Mouse (Mus musculus) B cell, adult 2 months (primary cell): ENCODE data around the gene Zfp418.
A peak's percentile ranks its signal among the peaks of the same experiment; 100 is the strongest.
"Not testable (repeated sequence)": the region's sequence is repeated elsewhere in the genome, so short reads cannot be mapped to it uniquely, and the experiment has no call there.

Experiments
- DNase-seq, 2 experiments: peaks; one replicate each; pipeline ENCODE4 v3.0.0; 2022

The Zfp418 gene

DNA sequence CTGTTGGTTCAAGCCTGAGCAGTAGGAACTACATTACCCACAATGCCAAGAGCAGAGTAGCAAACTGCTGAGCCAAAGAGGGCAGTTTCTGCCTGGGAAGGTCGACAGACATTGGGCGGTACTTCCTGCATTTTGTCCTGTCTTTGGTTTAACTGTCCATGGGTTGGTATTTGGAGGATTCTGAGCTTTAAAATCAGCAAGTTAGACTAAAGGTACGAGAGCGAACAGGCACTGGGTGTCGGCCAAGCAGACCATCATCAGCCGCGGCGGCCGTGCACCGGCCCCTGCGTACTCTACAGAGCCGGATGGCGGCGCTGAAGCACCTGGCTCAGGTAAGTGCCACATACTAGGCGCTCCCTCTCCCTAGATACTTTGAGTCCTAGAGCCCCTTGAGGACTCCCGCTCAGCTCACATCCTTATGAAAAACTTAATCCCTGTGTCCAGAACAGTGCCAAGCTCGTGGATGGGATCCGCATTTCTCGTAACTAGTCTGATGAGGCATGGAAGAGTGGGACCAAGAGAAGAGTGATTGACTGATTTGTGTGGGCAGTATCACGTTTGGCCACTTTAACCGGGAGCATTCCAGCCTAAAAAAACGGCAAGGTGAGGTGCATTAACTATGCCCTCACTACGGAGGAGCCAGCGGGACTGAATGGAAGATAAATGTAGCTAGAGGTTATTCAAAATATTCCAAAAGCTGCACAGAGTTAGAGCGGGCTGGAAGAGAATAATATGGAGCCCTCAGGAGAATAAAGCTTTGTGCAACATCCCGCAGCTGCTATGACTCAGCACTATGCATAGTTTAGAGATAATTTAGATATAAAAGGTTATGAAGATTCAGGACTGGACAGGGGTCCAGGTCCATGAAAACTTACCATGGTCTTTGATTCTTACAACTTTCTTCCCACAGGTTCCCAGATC is at the start of gene Zfp418:
Gene Zfp418, plus strand, starts transcription at position 104 of the 921 bp plus-strand sequence.
- peak; percentile 30 for DNase-seq

GRCm38 (mm10) chr7:7121602-7121980 is 49.5 kb upstream of the Zfp418 start:
- DNase-seq: no peak

DNA sequence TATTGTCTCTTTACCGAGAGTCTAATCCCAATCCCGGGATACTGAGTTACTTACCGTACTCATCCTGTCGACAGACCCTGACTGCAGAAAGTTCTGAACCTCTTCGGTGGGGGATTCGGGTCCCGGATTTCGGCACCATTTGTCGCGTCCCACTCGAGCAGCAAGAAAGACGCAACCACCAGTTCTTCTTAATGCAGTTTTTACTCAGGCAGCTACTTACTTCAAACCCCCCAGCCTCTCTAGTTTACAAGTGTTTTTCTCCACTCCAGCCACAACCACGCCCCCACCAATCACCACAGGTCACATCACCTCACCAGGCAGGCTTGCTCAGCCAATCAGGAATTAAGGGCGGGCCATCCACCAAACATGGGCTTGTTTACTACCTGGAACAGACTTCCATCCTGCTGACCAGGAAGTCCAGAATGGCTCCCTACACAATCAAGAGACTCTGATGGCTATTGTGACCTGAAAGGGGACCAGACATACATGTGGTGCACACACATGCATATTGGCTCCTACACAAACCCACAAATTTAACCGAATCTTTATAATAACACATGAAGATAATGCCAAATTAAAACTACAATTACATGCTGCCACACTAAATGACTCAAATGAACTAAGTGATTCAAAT is 40.5 kb upstream of the Zfp418 start:
- not testable (repeated sequence) for DNase-seq

GRCm38 (mm10) chr7:7132751-7133150 is 38.4 kb upstream of the Zfp418 start:
- DNase-seq: no peak

DNA sequence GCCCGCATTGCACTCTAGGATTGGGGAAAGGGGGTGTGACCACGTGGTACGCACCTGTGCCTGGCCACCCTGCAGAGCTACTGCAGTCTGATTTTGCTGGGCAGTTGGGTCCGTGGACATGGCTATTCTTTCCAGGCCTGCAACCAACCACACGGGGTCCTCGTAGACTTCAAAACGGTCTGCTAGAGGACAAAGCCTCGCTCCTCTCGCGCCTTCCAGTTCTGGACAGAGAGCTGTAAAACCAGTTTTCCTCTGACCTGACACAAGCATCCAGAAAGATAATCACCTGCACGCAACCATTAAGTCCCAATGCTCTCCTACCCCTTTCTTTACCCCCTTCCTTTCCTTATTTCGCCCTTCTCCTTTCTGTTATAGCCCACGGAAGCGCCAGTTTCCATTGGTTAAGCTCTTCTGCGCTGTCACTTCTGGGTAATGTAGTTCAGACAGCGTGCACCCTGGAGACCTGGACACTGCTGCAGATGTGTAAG is 34.7 kb upstream of the Zfp418 start, which contains the start of gene Zfp773:
Gene Zfp773, minus strand, starts transcription at position 377 of the 488 bp plus-strand sequence.
- DNase-seq: peak; percentile 32 to 37

GRCm38 (mm10) chr7:7144215-7144614 is 26.9 kb upstream of the Zfp418 start:
- DNase-seq: no peak

- no peak for DNase-seq
Observed at GRCm38 (mm10) chr7:7145991-7146608, 25.0 kb upstream of the Zfp418 start.

GRCm38 (mm10) chr7:7185897-7186296 is 14.8 kb downstream of the Zfp418 start:
- no peak for DNase-seq

DNA sequence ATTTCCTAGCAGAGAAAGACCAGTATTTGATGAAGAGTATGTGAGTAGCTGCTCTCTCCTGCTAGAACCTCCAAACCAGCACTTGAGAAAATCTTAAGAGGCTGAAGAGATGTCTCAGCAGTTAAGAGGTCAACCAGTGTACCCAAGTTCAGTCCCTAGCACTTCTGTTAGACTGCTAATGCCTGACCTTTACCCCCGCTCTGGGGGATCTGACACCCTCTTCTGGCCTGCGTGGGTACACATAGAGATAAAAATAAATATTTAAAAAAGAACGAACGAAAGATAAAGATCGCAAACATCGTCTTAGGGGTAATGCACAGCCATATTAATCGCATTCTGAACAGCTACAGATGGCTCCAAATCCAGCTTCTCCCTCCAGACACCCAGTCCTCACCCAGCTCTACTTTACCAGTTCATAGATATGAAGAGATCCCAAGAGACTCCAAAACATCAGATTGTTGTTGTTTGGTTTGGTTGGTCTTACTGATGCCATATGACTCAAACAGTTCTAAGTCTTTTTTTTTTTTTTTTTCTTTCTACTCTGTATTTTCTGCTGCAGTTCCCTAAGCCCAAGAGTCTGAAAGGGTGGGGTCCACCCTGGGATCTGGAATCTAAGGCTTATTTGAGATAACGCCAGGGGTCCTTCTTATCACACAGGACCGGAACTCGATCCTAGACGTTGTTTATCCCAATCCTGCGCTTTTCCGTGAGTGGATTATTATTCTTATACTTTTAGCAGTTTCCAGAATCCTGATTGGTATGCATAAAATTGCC is 16.5 kb downstream of the Zfp418 start:
- DNase-seq: peak; percentile 5 to 6

- DNase-seq: peak; percentile 76 to 80
Observed at GRCm38 (mm10) chr7:7188191-7188942, 17.2 kb downstream of the Zfp418 start.

DNA sequence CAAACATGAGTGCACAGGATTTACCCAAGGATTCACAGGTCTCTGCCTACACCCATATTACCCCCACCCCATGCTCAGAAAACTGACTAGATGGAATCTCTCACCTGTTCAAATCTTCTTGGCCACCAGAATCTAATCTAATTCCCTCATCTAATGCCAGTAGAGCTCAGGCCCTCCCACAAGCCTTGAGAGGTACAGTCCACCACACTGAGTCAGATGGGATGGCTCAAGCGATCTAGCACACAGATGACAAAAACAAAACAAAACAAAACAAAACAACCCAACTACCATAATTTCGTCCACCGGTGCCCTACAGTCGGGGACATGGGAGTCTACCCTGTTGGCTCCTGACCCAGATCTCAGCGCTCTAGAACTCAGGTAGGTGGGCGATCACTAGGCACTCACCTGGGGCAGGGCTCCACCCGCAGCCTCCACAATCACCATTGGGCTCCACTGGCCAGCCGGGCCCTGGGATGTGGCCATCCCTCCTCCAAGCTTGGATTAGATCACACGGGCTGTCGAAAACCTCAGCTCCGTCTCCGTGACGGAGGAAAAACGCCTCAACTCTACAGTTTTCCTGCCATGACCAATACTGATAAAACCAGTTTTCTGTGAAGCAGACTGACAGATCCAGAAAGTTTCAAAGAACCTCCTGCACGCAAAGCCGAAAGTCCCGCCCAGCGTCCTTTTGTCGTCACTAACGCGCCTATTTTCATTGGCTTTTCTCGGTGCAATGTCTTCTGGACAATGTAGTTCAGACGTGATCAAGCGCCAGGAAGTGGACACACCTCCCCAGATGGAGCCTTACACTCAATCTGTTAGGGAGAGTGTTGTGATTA is 38.4 kb downstream of the Zfp418 start, which contains the start of gene Zfp772:
Gene Zfp772, minus strand, starts transcription at position 686 of the 839 bp plus-strand sequence.
- DNase-seq: peak; percentile 59 to 64
